Mouse (Mus musculus) embryonic facial prominence, embryonic 12.5 days (tissue): Measurements from ENCODE around the gene Utrn. TPM values are rescaled to one million over a fixed set of nuclear protein-coding genes. Genes with fewer than 3 reads are reported as not detected.
A peak's percentile ranks its signal among the peaks of the same experiment; 100 is the strongest.

ENCODE experiments used
- ATAC-seq: fragments of 200-750 bp; cut with Nextera tagmentation; 2 replicates; pipeline ENCODE4 v1.8.0; 2017; ENCODE audit not compliant: insufficient number of reproducible peaks, insufficient read depth, low FRiP score, low TSS enrichment
- H3K27ac ChIP-seq: fragments of 300-500 bp; sonication (generic); 2 replicates; pipeline ENCODE4 v1.5.1; 2016; ENCODE audit warnings: mild to moderate bottlenecking
- H3K27me3 ChIP-seq: fragments of 300-500 bp; sonication (generic); 2 replicates; pipeline ENCODE4 v1.6.1; 2016; ENCODE audit warnings: mild to moderate bottlenecking, moderate library complexity
- H3K36me3 ChIP-seq: fragments of 300-500 bp; sonication (generic); 2 replicates; pipeline ENCODE4 v1.6.1; 2016; ENCODE audit warnings: mild to moderate bottlenecking
- H3K4me1 ChIP-seq: fragments of 300-500 bp; sonication (generic); 2 replicates; pipeline ENCODE4 v1.6.1; 2016
- H3K4me2 ChIP-seq: fragments of 300-500 bp; sonication (generic); replicated peaks from 2 replicates; pipeline ENCODE4 v1.6.1; 2016; ENCODE audit warnings: mild to moderate bottlenecking, moderate library complexity
- H3K4me3 ChIP-seq: fragments of 300-500 bp; sonication (generic); 2 replicates; pipeline ENCODE4 v1.5.1; 2016; ENCODE audit warnings: mild to moderate bottlenecking
- H3K9ac ChIP-seq: fragments of 300-500 bp; sonication (generic); 2 replicates; pipeline ENCODE4 v1.6.1; 2016; ENCODE audit warnings: mild to moderate bottlenecking, moderate library complexity
- H3K9me3 ChIP-seq: fragments of 300-500 bp; sonication (generic); 2 replicates; pipeline ENCODE4 v1.6.1; 2016; ENCODE audit warnings: mild to moderate bottlenecking, moderate library complexity
- WGBS: fragments of 180-500 bp; shearing (Covaris S2); methylation state at CpG from one replicate; pipeline ENCODE4 v1.1.7; 2016; 5-methylcytosine and 5-hydroxymethylcytosine counted together
- polyA plus RNA-seq: library from polyadenylated mRNA; unstranded; fragments of >200 nt; fragmentation: Nextera tagmentation; extraction: Ambion mirVana; gene quantifications from 2 replicates; pipeline ENCODE4 v1.2.1, GENCODE M21; 2016

The Utrn gene
- polyA plus RNA-seq, 1 experiment from 2014 or later, result 78.8 TPM

- H3K4me3 ChIP-seq, result no peak overlapping the region
- no peak for ATAC-seq
- no peak overlapping the region for H3K4me2 ChIP-seq
- no peak overlapping the region for H3K9ac ChIP-seq
- no peaks in the 10 kb centered on the region for H3K9me3 ChIP-seq
- H3K27me3 ChIP-seq, result no peaks in the 10 kb centered on the region
- no peaks in the 10 kb centered on the region for H3K4me1 ChIP-seq
- no peaks in the 10 kb centered on the region for H3K36me3 ChIP-seq
- no peak overlapping the region for H3K27ac ChIP-seq
- 96% methylated on average over 5 of the region's 5 CpGs for WGBS
Measured at GRCm38 (mm10) chr10:12899901-12900300, 30.7 kb upstream of the Utrn start.

GRCm38 (mm10) chr10:12893339-12893738 is 24.2 kb upstream of the Utrn start:
- H3K36me3 ChIP-seq, result no peaks in the 10 kb centered on the region
- no peaks in the 10 kb centered on the region for H3K9me3 ChIP-seq
- H3K4me1 ChIP-seq, result no peaks in the 10 kb centered on the region
- no peak for ATAC-seq
- no peaks in the 10 kb centered on the region for H3K27me3 ChIP-seq
- H3K9ac ChIP-seq, result no peak overlapping the region
- no peak overlapping the region for H3K27ac ChIP-seq
- WGBS, result over 99% methylated on average over 3 of the region's 3 CpGs
- no peak overlapping the region for H3K4me3 ChIP-seq
- H3K4me2 ChIP-seq, result no peak overlapping the region

GRCm38 (mm10) chr10:12888373-12888772 is 19.2 kb upstream of the Utrn start:
- 75% methylated on average over 13 of the region's 13 CpGs for WGBS
- no peak overlapping the region for H3K9ac ChIP-seq
- no peaks in the 10 kb centered on the region for H3K36me3 ChIP-seq
- no peak overlapping the region for H3K4me2 ChIP-seq
- H3K9me3 ChIP-seq, result no peaks in the 10 kb centered on the region
- no peak overlapping the region for H3K4me3 ChIP-seq
- no peak for ATAC-seq
- H3K27ac ChIP-seq, result no peak overlapping the region
- 0 out of 2 replicates have a peak, but pooled peaks cover 5% of the 10 kb centered on the region for H3K4me1 ChIP-seq
- H3K27me3 ChIP-seq, result no peaks in the 10 kb centered on the region

DNA sequence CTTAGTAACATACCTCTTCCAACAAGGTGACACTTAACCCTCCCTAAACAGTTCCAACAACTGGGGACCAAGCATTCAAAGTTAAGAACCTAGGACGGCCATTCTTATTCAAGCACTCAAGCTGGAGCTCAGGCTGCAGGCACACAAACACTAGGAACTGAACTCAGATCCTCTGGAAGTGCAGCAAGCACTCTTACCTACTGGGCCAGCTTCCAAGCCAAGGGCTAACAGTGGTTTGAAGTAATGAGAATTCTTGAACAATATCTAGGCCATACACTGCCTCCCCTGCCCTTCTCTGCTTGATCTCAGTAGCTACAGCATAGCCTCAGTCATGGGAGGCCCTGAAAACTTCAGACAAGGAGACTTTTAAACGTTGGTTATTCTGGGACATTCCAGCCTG is 18.6 kb upstream of the Utrn start:
- Histone ChIP-seq H3K9me3 (no peaks in the 10 kb centered on the region), H3K4me3 (no peak overlapping the region), H3K9ac (no peak overlapping the region), H3K4me1 (0 out of 2 replicates have a peak, but pooled peaks cover 5% of the 10 kb centered on the region), H3K4me2 (no peak overlapping the region), H3K27me3 (no peaks in the 10 kb centered on the region), H3K36me3 (no peaks in the 10 kb centered on the region), H3K27ac (no peak overlapping the region)
- 62% methylated on average over 2 of the region's 2 CpGs for WGBS
- no peak for ATAC-seq

DNA sequence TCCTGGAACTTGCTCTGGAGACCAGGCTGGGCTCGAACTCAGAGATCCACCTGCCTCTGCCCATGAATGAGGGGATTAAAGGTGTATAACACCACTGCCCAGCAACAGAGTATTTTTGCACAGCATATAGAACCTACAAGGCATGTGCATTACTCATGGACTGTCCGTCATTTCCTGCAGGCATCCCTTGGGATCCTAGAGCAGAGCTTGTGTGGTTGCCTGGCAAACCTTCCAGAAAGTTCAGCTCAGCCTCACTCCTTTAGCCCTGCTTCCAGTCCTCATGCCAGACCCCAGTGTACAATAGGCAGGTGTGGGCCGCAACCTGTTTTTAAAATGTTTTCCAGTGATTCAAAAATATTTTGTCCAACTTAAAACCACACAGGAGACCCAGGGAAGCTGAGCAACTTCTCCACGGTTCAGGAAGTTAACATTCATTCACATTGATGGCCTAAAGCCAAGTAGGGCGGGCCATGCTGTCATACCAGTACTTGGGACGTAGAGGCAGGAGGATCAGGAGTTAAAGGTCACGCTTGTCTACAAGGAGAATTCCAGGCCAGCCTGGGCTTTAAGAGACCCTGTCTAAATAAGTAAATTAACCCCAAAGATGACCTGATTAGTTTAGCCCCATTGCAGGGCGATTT is 15.3 kb upstream of the Utrn start:
- H3K27ac ChIP-seq, result no peak overlapping the region
- no peak overlapping the region for H3K4me3 ChIP-seq
- no peak overlapping the region for H3K4me2 ChIP-seq
- H3K4me1 ChIP-seq, result 0 out of 2 replicates have a peak, but pooled peaks cover 5% of the 10 kb centered on the region
- no peaks in the 10 kb centered on the region for H3K27me3 ChIP-seq
- no peaks in the 10 kb centered on the region for H3K36me3 ChIP-seq
- no peak for ATAC-seq
- no peaks in the 10 kb centered on the region for H3K9me3 ChIP-seq
- H3K9ac ChIP-seq, result no peak overlapping the region
- 45% methylated on average over 8 of the region's 8 CpGs for WGBS

DNA sequence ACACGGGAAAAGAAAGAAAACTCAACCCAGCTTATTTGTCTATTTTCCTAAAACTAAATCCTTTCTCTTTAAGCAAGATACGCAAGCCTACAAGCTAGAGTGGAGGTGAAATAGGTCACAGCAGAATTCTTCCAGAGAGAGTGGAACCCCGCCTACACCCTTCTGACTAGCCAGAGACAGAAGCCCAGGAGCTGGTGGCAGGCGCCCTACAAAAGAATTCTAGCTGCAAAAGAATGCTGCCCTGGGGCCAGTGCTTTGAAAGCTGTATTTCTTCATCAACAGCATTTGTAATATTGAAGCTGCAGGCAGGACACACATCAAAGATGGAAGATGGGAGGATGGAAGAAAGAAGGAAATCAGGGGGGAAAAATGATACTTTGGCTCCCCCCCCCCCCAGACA is 12.7 kb upstream of the Utrn start:
- ATAC-seq, result no peak
- H3K4me2 ChIP-seq, result no peak overlapping the region
- no peak overlapping the region for H3K27ac ChIP-seq
- no peaks in the 10 kb centered on the region for H3K36me3 ChIP-seq
- peaks cover 9% of the 10 kb centered on the region; the same call in 1 of the 2 replicates for H3K4me1 ChIP-seq
- WGBS, result 68% methylated on average over 4 of the region's 4 CpGs
- no peak overlapping the region for H3K9ac ChIP-seq
- H3K27me3 ChIP-seq, result no peaks in the 10 kb centered on the region
- no peaks in the 10 kb centered on the region for H3K9me3 ChIP-seq
- H3K4me3 ChIP-seq, result no peak overlapping the region

GRCm38 (mm10) chr10:12879313-12879695 is 10.1 kb upstream of the Utrn start:
- Histone ChIP-seq H3K9me3 (no peaks in the 10 kb centered on the region), H3K27ac (no peak overlapping the region), H3K27me3 (no peaks in the 10 kb centered on the region), H3K4me1 (peaks cover 5% of the 10 kb centered on the region; the same call in 1 of the 2 replicates), H3K4me3 (no peak overlapping the region), H3K36me3 (no peaks in the 10 kb centered on the region), H3K4me2 (peak overlapping the region; percentile 21; the same call in 1 of the 2 replicates), H3K9ac (no peak overlapping the region)
- ATAC-seq, result no peak
- 8% methylated on average over 3 of the region's 3 CpGs for WGBS

DNA sequence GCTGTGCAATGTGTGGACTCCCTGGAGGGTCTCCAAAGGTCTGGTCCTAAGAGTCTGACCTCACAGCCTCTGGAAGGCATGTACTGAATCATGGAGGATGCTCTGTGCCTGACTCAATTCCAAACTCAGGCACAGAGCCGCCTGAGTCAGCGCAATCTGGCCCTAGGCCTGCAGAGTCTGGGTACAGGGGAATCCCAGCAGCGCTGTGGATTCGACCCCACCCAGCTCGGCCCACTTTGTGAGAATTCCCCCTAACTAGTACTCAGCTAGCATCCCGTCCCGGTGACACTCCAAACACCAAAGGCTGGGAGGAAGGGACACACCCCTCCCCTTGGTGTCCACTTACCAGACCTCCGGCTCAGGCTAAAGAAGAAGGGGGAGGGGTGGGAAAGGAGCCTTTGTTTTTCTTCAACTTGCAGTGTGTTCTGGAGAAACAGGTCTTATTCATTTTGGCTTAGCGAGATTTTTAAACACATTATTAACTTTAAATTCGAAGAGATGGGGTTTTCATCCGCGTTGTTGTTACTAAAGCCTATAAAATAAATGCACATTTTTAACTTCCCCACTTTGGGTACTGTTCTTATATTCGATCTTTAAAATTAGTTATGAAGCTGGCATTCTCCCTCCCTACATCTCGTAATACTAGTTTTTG is 9.6 kb upstream of the Utrn start:
- Histone ChIP-seq H3K4me1 (peaks cover 4% of the 10 kb centered on the region; the same call in 1 of the 2 replicates), H3K27me3 (no peaks in the 10 kb centered on the region), H3K27ac (no peak overlapping the region), H3K36me3 (no peaks in the 10 kb centered on the region), H3K4me3 (no peak overlapping the region), H3K4me2 (peak overlapping the region; percentile 21), H3K9me3 (no peaks in the 10 kb centered on the region), H3K9ac (no peak overlapping the region)
- 4% methylated on average over 14 of the region's 14 CpGs for WGBS
- peak; percentile 76 for ATAC-seq

- Histone ChIP-seq H3K9me3 (no peaks in the 10 kb centered on the region), H3K4me3 (no peak overlapping the region), H3K4me2 (no peak overlapping the region), H3K27ac (no peak overlapping the region), H3K36me3 (no peaks in the 10 kb centered on the region), H3K4me1 (peaks cover 4% of the 10 kb centered on the region; the same call in 1 of the 2 replicates), H3K9ac (no peak overlapping the region), H3K27me3 (no peaks in the 10 kb centered on the region)
- WGBS, result 78% methylated on average over 3 of the region's 3 CpGs
- no peak for ATAC-seq
Measured at GRCm38 (mm10) chr10:12876426-12876825, 7.3 kb upstream of the Utrn start.

GRCm38 (mm10) chr10:12875410-12875809 is 6.2 kb upstream of the Utrn start:
- ATAC-seq, result no peak
- peaks cover 4% of the 10 kb centered on the region; the same call in 1 of the 2 replicates for H3K4me1 ChIP-seq
- no peak overlapping the region for H3K4me2 ChIP-seq
- H3K4me3 ChIP-seq, result no peak overlapping the region
- H3K9ac ChIP-seq, result no peak overlapping the region
- H3K27ac ChIP-seq, result no peak overlapping the region
- H3K9me3 ChIP-seq, result no peaks in the 10 kb centered on the region
- no peaks in the 10 kb centered on the region for H3K27me3 ChIP-seq
- H3K36me3 ChIP-seq, result no peaks in the 10 kb centered on the region
- 89% methylated on average over 4 of the region's 4 CpGs for WGBS

GRCm38 (mm10) chr10:12874577-12875277 is 5.6 kb upstream of the Utrn start:
- H3K27me3 ChIP-seq, result no peaks in the 10 kb centered on the region
- no peaks in the 10 kb centered on the region for H3K9me3 ChIP-seq
- peaks cover 4% of the 10 kb centered on the region; the same call in 1 of the 2 replicates for H3K4me1 ChIP-seq
- no peak overlapping the region for H3K9ac ChIP-seq
- 70% methylated on average over 8 of the region's 8 CpGs for whole genome bisulfite sequencing
- no peaks in the 10 kb centered on the region for H3K36me3 ChIP-seq
- no peak overlapping the region for H3K4me3 ChIP-seq
- no peak overlapping the region for H3K27ac ChIP-seq
- ATAC-seq, result no peak
- no peak overlapping the region for H3K4me2 ChIP-seq

DNA sequence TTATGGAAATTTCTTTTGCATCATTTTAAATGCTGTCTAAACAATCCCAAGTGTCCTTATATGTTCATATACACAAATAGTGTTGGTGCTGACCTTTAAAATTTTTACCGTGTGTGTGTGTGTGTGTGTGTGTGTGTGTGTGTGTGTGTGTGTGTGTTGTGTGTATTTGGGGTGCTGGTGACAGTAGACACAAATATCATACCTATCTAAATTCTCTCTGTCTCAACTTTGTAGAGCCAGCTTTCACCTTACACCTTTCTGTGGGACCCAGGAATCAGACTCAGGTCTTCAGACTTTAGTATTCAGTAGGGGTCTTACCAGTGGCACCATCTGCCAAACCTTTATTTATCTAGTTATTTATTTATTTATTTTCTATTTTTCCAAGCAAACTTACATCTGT is 681 bp upstream of the Utrn start:
- no peaks in the 10 kb centered on the region for H3K27me3 ChIP-seq
- no peaks in the 10 kb centered on the region for H3K36me3 ChIP-seq
- no peak for ATAC-seq
- H3K4me3 ChIP-seq, result peak overlapping the region; percentile 66; the same call in 1 of the 2 replicates
- H3K4me2 ChIP-seq, result peak overlapping the region; percentile 89
- H3K9ac ChIP-seq, result no peak overlapping the region
- peaks cover 11% of the 10 kb centered on the region for H3K4me1 ChIP-seq
- 44% methylated on average over 1 of the region's 1 CpGs for WGBS
- H3K27ac ChIP-seq, result no peak overlapping the region
- H3K9me3 ChIP-seq, result no peaks in the 10 kb centered on the region
